Mouse (Mus musculus) E14TG2a.4 (cell line): ENCODE results near the gene Lst1.
A peak's percentile ranks its signal among the peaks of the same experiment; 100 is the strongest.

Source experiments
- H3K27me3 ChIP-seq: 2 replicates; pipeline ENCODE4 v1.6.1; 2014; ENCODE audit warnings: low read length, control low read depth; ENCODE audit not compliant: insufficient read depth
- H3K36me3 ChIP-seq: 2 replicates; pipeline ENCODE4 v1.6.1; 2014; ENCODE audit warnings: low read length, control low read depth; ENCODE audit not compliant: insufficient read depth
- H3K4me1 ChIP-seq: replicated peaks from 2 replicates; pipeline ENCODE4 v1.6.1; 2014; ENCODE audit warnings: low read depth, low read length, control low read depth
- H3K4me3 ChIP-seq: replicated peaks from 2 replicates; pipeline ENCODE4 v1.5.1; 2014; ENCODE audit warnings: mild to moderate bottlenecking, low read length
- H3K9me3 ChIP-seq: 2 replicates; pipeline ENCODE4 v1.6.1; 2014; ENCODE audit warnings: low read length, control low read depth
- CTCF ChIP-seq: conservative IDR thresholded peaks from 2 replicates; pipeline ENCODE4 v1.5.1; 2014; ENCODE audit warnings: low read length
- NANOG ChIP-seq: IDR thresholded peaks from 2 replicates; pipeline ENCODE4 v1.6.1; 2014; ENCODE audit warnings: borderline replicate concordance, low read length, mixed read lengths
- POU5F1 ChIP-seq: IDR thresholded peaks from 2 replicates; pipeline ENCODE4 v1.6.1; 2014; ENCODE audit warnings: low read length, borderline replicate concordance

The Lst1 gene

DNA sequence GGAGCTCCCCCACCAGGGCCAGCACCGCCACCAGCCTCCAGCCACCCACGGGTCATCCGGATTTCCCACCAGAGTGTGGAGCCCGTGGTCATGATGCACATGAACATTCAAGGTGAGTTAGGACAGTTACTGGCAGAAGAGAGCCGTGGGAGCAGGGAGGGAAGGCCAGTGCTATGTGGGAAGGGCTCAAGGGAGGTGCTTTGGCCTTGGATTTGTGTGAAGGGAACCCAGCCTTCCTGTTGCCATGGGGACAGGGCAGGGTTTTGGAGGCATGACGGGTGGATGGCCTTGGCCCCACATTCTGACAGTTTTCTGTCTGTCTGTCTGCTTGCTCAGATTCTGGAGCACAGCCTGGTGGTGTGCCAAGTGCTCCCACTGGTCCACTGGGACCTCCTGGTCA, 46.3 kb downstream of the Lst1 start:
- TF ChIP-seq CTCF (no peak), POU5F1 (no peak), NANOG (no peak)
- no peaks in the 10 kb centered on the region for H3K9me3 ChIP-seq
- no peak overlapping the region for H3K4me3 ChIP-seq
- H3K4me1 ChIP-seq, result peaks cover 70% of the 10 kb centered on the region
- H3K27me3 ChIP-seq, result no peaks in the 10 kb centered on the region
- peaks cover 99% of the 10 kb centered on the region for H3K36me3 ChIP-seq

DNA sequence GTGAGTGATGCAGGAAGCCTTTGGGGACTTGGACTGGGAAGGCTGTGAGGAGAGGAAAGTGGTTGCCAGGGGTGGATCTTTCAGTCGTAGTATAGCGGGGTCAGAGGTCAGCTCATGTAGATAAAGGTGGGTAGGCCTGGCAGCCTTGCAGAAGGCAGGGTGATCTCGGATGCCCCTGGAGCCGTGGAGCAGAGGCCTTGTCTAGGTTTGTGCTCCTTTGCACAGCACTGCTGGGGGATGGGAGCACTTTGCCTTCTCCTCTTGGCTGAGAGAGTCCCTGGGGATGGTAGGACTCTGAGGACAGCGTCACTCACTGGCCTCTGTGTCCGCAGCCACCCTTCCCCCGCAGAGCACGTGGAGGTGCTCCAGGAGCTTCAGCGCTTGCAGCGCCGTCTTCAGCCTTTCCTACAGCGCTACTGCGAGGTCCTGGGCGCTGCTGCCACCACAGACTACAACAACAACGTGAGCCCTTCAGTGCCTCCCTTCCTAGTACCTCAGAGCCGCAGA, 47.7 kb downstream of the Lst1 start:
- H3K4me3 ChIP-seq, result no peak overlapping the region
- TF ChIP-seq CTCF (no peak), NANOG (no peak), POU5F1 (no peak)
- H3K4me1 ChIP-seq, result peaks cover 70% of the 10 kb centered on the region
- no peaks in the 10 kb centered on the region for H3K27me3 ChIP-seq
- H3K36me3 ChIP-seq, result peaks cover 93% of the 10 kb centered on the region
- no peaks in the 10 kb centered on the region for H3K9me3 ChIP-seq

DNA sequence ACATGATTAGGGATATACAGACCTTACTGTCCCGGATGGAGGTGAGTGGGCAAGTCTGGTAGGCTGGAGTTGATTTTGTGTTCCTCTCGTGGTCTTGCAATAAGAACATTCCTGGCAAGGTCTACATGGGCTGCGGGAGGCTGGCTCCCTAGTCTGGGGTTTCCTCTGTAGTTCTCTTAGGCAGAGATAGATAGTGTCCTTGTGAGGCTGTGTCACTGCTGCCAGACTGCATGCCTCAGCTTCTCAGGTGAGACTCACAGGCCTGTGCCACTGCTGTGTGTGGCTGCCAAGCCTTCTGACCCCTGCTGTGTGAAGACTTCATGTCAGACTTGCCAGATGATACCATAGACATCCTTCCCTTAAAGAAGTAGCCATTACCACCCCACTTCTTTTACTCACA, 49.0 kb downstream of the Lst1 start:
- TF ChIP-seq CTCF (no peak), POU5F1 (no peak), NANOG (no peak)
- Histone ChIP-seq H3K4me3 (no peak overlapping the region), H3K27me3 (no peaks in the 10 kb centered on the region), H3K4me1 (peaks cover 67% of the 10 kb centered on the region), H3K36me3 (peaks cover 80% of the 10 kb centered on the region), H3K9me3 (no peaks in the 10 kb centered on the region)

DNA sequence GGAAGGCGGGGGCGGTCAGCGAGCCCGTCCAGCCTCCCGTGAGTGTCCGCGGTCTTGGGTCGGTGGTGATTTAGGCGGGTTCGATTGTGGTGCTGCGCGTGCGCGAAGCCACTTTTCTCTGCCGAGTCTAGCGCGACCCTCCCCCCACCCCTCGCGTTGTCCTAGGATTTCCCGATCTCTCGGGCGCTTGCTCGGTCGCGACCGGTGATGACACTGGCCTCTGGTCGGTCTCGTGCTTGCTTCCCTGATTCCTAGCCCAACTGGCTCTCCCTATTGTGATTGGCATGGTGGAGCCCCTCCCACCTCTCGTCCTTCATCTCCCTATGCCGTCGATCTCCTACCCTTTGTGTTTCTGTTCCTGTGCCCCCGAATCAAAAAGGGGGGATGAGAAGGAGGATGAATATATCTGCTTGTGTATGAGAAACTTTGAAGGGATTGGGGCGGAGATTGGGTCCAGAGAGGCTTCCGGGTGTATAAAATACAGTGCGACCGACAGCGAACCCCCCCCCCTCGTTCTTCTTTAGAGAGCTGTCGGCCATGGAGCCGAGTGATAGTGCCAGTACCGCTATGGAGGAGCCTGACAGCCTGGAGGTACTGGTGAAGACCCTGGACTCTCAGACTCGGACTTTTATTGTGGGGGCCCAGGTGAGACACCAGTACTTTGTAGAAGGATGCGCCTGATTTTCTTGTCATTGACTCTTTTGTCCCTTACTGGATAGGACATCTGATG, 52.5 kb downstream of the Lst1 start:
- no peak for TF ChIP-seq NANOG
- no peaks in the 10 kb centered on the region for H3K9me3 ChIP-seq
- peaks cover 45% of the 10 kb centered on the region for H3K36me3 ChIP-seq
- peaks cover 67% of the 10 kb centered on the region for H3K4me1 ChIP-seq
- no peaks in the 10 kb centered on the region for H3K27me3 ChIP-seq
- H3K4me3 ChIP-seq, result peak overlapping the region; percentile 94
